Mouse (Mus musculus): Measurements from ENCODE around the gene Dusp12. TPM values are rescaled to one million over a fixed set of nuclear protein-coding genes. Genes with fewer than 3 reads are reported as not detected.

Gene Dusp12
- polyA plus RNA-seq, 1 experiment = 17.7 TPM

DNA sequence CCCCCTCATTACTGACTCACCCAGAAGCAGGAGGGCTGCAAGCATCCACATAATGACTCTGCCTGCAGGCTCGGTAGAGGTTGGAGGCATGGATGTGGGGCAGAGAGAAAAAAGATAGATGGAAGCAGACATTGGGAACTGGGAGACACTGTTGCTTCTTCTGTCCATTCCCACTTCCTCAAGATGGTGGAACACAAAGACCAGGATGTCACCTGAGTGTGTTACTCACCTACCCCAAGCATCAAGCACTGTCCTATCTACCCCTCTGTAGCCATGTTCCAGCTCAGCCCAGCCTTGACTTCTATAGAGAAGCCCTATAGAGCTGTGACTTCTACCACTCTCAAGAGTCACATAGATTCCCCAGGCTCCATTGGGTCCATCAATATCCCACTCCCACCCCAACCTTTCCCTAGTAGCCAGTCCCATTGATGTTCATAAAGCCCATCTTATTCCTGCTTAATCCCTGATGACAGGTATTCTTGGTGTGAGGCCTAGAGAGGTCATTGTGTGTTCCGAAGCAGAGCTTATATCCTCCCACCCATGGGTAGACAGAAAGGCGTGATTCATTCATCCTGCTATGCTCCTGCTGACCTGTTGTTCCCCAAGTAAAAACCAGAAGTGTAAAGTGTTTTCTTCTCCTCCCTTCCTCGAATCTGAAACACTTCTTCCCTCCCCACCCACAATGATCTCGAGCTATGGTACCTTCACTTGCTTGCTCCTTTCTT lies 27.7 kb upstream of the Dusp12 start, which contains the start of gene Fcrlb:
TSS of gene Fcrlb (minus strand) at position 51 of the 725 bp plus-strand sequence.
- no peaks in the 10 kb centered on the region; the same call in 1 of the 2 replicates for H3K27me3 ChIP-seq (ENCODE audit: control insufficient read depth, insufficient read depth, low read length)
- H3K4me3 ChIP-seq (ENCODE audit: control insufficient read depth, insufficient read depth, low read length) = no peak within 1 kb of the TSS
- no peak within 1 kb of the TSS for H3K27ac ChIP-seq (ENCODE audit: control insufficient read depth, insufficient read depth, low read length)
- DNase-seq = no peak
- TF ChIP-seq POLR2A (IDR thresholded peaks at IDR 0.05; ENCODE audit: control insufficient read depth, extremely low read depth, insufficient read depth, low read length, poor library complexity) (no peak), CTCF (IDR thresholded peaks at IDR 0.05; ENCODE audit: borderline replicate concordance, control insufficient read depth, extremely low read depth, insufficient read depth, low read length, poor library complexity) (no peak)
- H3K36me3 ChIP-seq (ENCODE audit: control insufficient read depth, insufficient read depth, low read length) = no peaks in the 10 kb centered on the region
- WGBS = 76% methylated on average over 5 of the region's 5 CpGs
- H3K4me1 ChIP-seq (replicated peaks; ENCODE audit: control insufficient read depth, insufficient read depth, low read length) = peaks cover 5% of the 10 kb centered on the region; the same call in 1 of the 2 replicates

GRCm38 (mm10) chr1:170911907-170912660 lies 26.7 kb upstream of the Dusp12 start:
- Histone ChIP-seq H3K27ac (ENCODE audit: control insufficient read depth, insufficient read depth, low read length) (no peak overlapping the region), H3K4me1 (replicated peaks; ENCODE audit: control insufficient read depth, insufficient read depth, low read length) (peaks cover 13% of the 10 kb centered on the region; the same call in 1 of the 2 replicates), H3K27me3 (ENCODE audit: control insufficient read depth, insufficient read depth, low read length) (no peaks in the 10 kb centered on the region; the same call in 1 of the 2 replicates), H3K36me3 (ENCODE audit: control insufficient read depth, insufficient read depth, low read length) (no peaks in the 10 kb centered on the region), H3K4me3 (ENCODE audit: control insufficient read depth, insufficient read depth, low read length) (no peak overlapping the region)
- DNase-seq = no peak
- WGBS = 81% methylated on average over 11 of the region's 11 CpGs
- TF ChIP-seq POLR2A (IDR thresholded peaks at IDR 0.05; ENCODE audit: control insufficient read depth, extremely low read depth, insufficient read depth, low read length, poor library complexity) (no peak), CTCF (IDR thresholded peaks at IDR 0.05; ENCODE audit: borderline replicate concordance, control insufficient read depth, extremely low read depth, insufficient read depth, low read length, poor library complexity) (no peak)

DNA sequence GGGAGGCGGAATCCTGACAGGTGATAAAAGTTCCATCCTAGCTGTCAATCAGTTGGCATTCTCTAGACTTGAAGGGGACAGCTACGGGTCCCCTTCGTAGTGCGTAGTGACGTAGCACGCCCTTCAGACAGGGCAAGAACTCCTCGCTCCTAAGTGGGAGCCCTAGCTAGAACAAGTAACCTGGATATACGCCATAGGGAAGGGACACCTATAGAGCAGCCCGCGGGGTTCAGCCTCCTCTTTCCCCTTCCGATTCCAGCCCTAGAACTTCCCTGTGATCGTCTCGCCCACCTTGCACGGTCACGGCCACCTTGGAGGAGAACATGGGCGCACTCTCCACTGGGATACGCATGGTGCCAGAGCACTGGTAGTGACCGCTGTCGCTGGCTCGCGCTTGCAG lies 23.0 kb upstream of the Dusp12 start:
- TF ChIP-seq POLR2A (IDR thresholded peaks at IDR 0.05; ENCODE audit: control insufficient read depth, extremely low read depth, insufficient read depth, low read length, poor library complexity) = no peak
- no peak for TF ChIP-seq CTCF (IDR thresholded peaks at IDR 0.05; ENCODE audit: borderline replicate concordance, control insufficient read depth, extremely low read depth, insufficient read depth, low read length, poor library complexity)
- H3K36me3 ChIP-seq (ENCODE audit: control insufficient read depth, insufficient read depth, low read length) = no peaks in the 10 kb centered on the region
- 19% methylated on average over 21 of the region's 21 CpGs for WGBS
- H3K27ac ChIP-seq (ENCODE audit: control insufficient read depth, insufficient read depth, low read length) = no peak overlapping the region
- no peaks in the 10 kb centered on the region; the same call in 1 of the 2 replicates for H3K27me3 ChIP-seq (ENCODE audit: control insufficient read depth, insufficient read depth, low read length)
- peak overlapping the region; percentile 26 for H3K4me3 ChIP-seq (ENCODE audit: control insufficient read depth, insufficient read depth, low read length)
- no peak for DNase-seq
- peaks cover 17% of the 10 kb centered on the region; the same call in 1 of the 2 replicates for H3K4me1 ChIP-seq (replicated peaks; ENCODE audit: control insufficient read depth, insufficient read depth, low read length)

- no peaks in the 10 kb centered on the region; the same call in 1 of the 2 replicates for H3K27me3 ChIP-seq (ENCODE audit: control insufficient read depth, insufficient read depth, low read length)
- peak overlapping the region; percentile 26 for H3K4me3 ChIP-seq (ENCODE audit: control insufficient read depth, insufficient read depth, low read length)
- H3K36me3 ChIP-seq (ENCODE audit: control insufficient read depth, insufficient read depth, low read length) = no peaks in the 10 kb centered on the region
- TF ChIP-seq POLR2A (IDR thresholded peaks at IDR 0.05; ENCODE audit: control insufficient read depth, extremely low read depth, insufficient read depth, low read length, poor library complexity) = no peak
- TF ChIP-seq CTCF (IDR thresholded peaks at IDR 0.05; ENCODE audit: borderline replicate concordance, control insufficient read depth, extremely low read depth, insufficient read depth, low read length, poor library complexity) = no peak
- DNase-seq = no peak
- 4% methylated on average over 71 of the region's 71 CpGs for WGBS
- peaks cover 17% of the 10 kb centered on the region; the same call in 1 of the 2 replicates for H3K4me1 ChIP-seq (replicated peaks; ENCODE audit: control insufficient read depth, insufficient read depth, low read length)
- no peak overlapping the region for H3K27ac ChIP-seq (ENCODE audit: control insufficient read depth, insufficient read depth, low read length)
Measured at GRCm38 (mm10) chr1:170907456-170908191, 22.3 kb upstream of the Dusp12 start.

- TF ChIP-seq CTCF (IDR thresholded peaks at IDR 0.05; ENCODE audit: borderline replicate concordance, control insufficient read depth, extremely low read depth, insufficient read depth, low read length, poor library complexity) = no peak
- TF ChIP-seq POLR2A (IDR thresholded peaks at IDR 0.05; ENCODE audit: control insufficient read depth, extremely low read depth, insufficient read depth, low read length, poor library complexity) = no peak
- Histone ChIP-seq H3K27me3 (ENCODE audit: control insufficient read depth, insufficient read depth, low read length) (no peaks in the 10 kb centered on the region; the same call in 1 of the 2 replicates), H3K4me1 (replicated peaks; ENCODE audit: control insufficient read depth, insufficient read depth, low read length) (peaks cover 17% of the 10 kb centered on the region; the same call in 1 of the 2 replicates), H3K27ac (ENCODE audit: control insufficient read depth, insufficient read depth, low read length) (no peak overlapping the region), H3K4me3 (ENCODE audit: control insufficient read depth, insufficient read depth, low read length) (no peak overlapping the region), H3K36me3 (ENCODE audit: control insufficient read depth, insufficient read depth, low read length) (no peaks in the 10 kb centered on the region)
- WGBS = 38% methylated on average over 11 of the region's 11 CpGs
- DNase-seq = no peak
Measured at GRCm38 (mm10) chr1:170907111-170907455, 21.7 kb upstream of the Dusp12 start.

- no peaks in the 10 kb centered on the region for H3K36me3 ChIP-seq (ENCODE audit: control insufficient read depth, insufficient read depth, low read length)
- H3K27me3 ChIP-seq (ENCODE audit: control insufficient read depth, insufficient read depth, low read length) = no peaks in the 10 kb centered on the region; the same call in 1 of the 2 replicates
- H3K27ac ChIP-seq (ENCODE audit: control insufficient read depth, insufficient read depth, low read length) = no peak overlapping the region
- TF ChIP-seq CTCF (IDR thresholded peaks at IDR 0.05; ENCODE audit: borderline replicate concordance, control insufficient read depth, extremely low read depth, insufficient read depth, low read length, poor library complexity) (no peak), POLR2A (IDR thresholded peaks at IDR 0.05; ENCODE audit: control insufficient read depth, extremely low read depth, insufficient read depth, low read length, poor library complexity) (no peak)
- peaks cover 20% of the 10 kb centered on the region for H3K4me1 ChIP-seq (replicated peaks; ENCODE audit: control insufficient read depth, insufficient read depth, low read length)
- no peak for DNase-seq
- 67% methylated on average over 5 of the region's 5 CpGs for WGBS
- no peak overlapping the region for H3K4me3 ChIP-seq (ENCODE audit: control insufficient read depth, insufficient read depth, low read length)
Measured at GRCm38 (mm10) chr1:170903485-170903884, 18.1 kb upstream of the Dusp12 start.
